Mouse (Mus musculus): ENCODE results near the gene Oscp1.
"Not testable (repeated sequence)": the region's sequence is repeated elsewhere in the genome, so short reads cannot be mapped to it uniquely, and the experiment has no call there.

Gene Oscp1

GRCm38 (mm10) chr4:126084382-126084781 lies 26.0 kb downstream of the Oscp1 start:
- no peak for DNase-seq

GRCm38 (mm10) chr4:126085996-126086576 lies 27.7 kb downstream of the Oscp1 start:
- peak; percentile 82 to 87 for DNase-seq

GRCm38 (mm10) chr4:126090101-126090847 lies 31.9 kb downstream of the Oscp1 start:
- DNase-seq, result no peak

GRCm38 (mm10) chr4:126090848-126091124 lies 32.4 kb downstream of the Oscp1 start:
- no peak for DNase-seq

GRCm38 (mm10) chr4:126091873-126092272 lies 33.5 kb downstream of the Oscp1 start:
- DNase-seq, result no peak

GRCm38 (mm10) chr4:126095622-126096430 lies 37.5 kb downstream of the Oscp1 start:
- not testable (repeated sequence) for DNase-seq

- peak; percentile 98 for DNase-seq
Observed at GRCm38 (mm10) chr4:126096464-126097111, 38.2 kb downstream of the Oscp1 start, which contains the start of gene Lsm10. Lsm10 (plus strand) TSS chr4:126096623.

GRCm38 (mm10) chr4:126097711-126098253 lies 39.4 kb downstream of the Oscp1 start:
- DNase-seq, result no peak

GRCm38 (mm10) chr4:126099365-126099764 lies 41.0 kb downstream of the Oscp1 start:
- no peak for DNase-seq

- no peak for DNase-seq
Observed at GRCm38 (mm10) chr4:126100764-126101163, 42.4 kb downstream of the Oscp1 start.

- peak; percentile 67 to 68 for DNase-seq
Observed at GRCm38 (mm10) chr4:126102061-126102841, 43.9 kb downstream of the Oscp1 start.

- peak; percentile 97 to 98 for DNase-seq
Observed at GRCm38 (mm10) chr4:126103057-126103581, 44.8 kb downstream of the Oscp1 start.

GRCm38 (mm10) chr4:126103590-126104068 lies 45.3 kb downstream of the Oscp1 start, which contains the start of gene Stk40:
Stk40 (plus strand) TSS chr4:126103957.
- DNase-seq, result peak; percentile 95 to 97

- DNase-seq, result peak; percentile 65 to 72
Observed at GRCm38 (mm10) chr4:126104261-126105075, 46.1 kb downstream of the Oscp1 start.

- DNase-seq, result no peak
Observed at GRCm38 (mm10) chr4:126105131-126105783, 46.9 kb downstream of the Oscp1 start.

GRCm38 (mm10) chr4:126108061-126108740 lies 49.8 kb downstream of the Oscp1 start:
- no peak for DNase-seq

GRCm38 (mm10) chr4:126109613-126110373 lies 51.4 kb downstream of the Oscp1 start:
- DNase-seq, result peak; percentile 40 to 59

- peak; percentile 92 to 93 for DNase-seq
Observed at GRCm38 (mm10) chr4:126110374-126111152, 52.2 kb downstream of the Oscp1 start.
